Mouse (Mus musculus): ENCODE data around the gene Klhl25. TPM values are rescaled to one million over a fixed set of nuclear protein-coding genes. Genes with fewer than 3 reads are reported as not detected.
"Not testable (repeated sequence)": the region's sequence is repeated elsewhere in the genome, so short reads cannot be mapped to it uniquely, and the experiment has no call there.

The Klhl25 gene
- polyA plus RNA-seq, 1 experiment = 24.5 TPM

GRCm38 (mm10) chr7:75840071-75840470 is 8.0 kb upstream of the Klhl25 start:
- WGBS = 79% methylated on average over 4 of the region's 4 CpGs
- no peaks in the 10 kb centered on the region for H3K27me3 ChIP-seq (ENCODE audit: control insufficient read depth, insufficient read depth, low read length)
- no peak for TF ChIP-seq CTCF (IDR thresholded peaks at IDR 0.05; ENCODE audit: borderline replicate concordance, control insufficient read depth, extremely low read depth, insufficient read depth, low read length, poor library complexity)
- no peak for DNase-seq
- no peak overlapping the region for H3K27ac ChIP-seq (ENCODE audit: control insufficient read depth, insufficient read depth, low read length)
- H3K36me3 ChIP-seq (ENCODE audit: control insufficient read depth, insufficient read depth, low read length) = no peaks in the 10 kb centered on the region
- H3K4me3 ChIP-seq (ENCODE audit: control insufficient read depth, insufficient read depth, low read length) = no peak overlapping the region
- H3K4me1 ChIP-seq (replicated peaks; ENCODE audit: control insufficient read depth, insufficient read depth, low read length) = peaks cover 8% of the 10 kb centered on the region

- WGBS = 96% methylated on average over 3 of the region's 3 CpGs
- H3K36me3 ChIP-seq (ENCODE audit: control insufficient read depth, insufficient read depth, low read length) = no peaks in the 10 kb centered on the region
- no peak overlapping the region for H3K27ac ChIP-seq (ENCODE audit: control insufficient read depth, insufficient read depth, low read length)
- no peaks in the 10 kb centered on the region for H3K27me3 ChIP-seq (ENCODE audit: control insufficient read depth, insufficient read depth, low read length)
- DNase-seq = no peak
- H3K4me1 ChIP-seq (replicated peaks; ENCODE audit: control insufficient read depth, insufficient read depth, low read length) = no peaks in the 10 kb centered on the region
- TF ChIP-seq POLR2A (IDR thresholded peaks at IDR 0.05; ENCODE audit: control insufficient read depth, extremely low read depth, insufficient read depth, low read length, poor library complexity) = no peak
- TF ChIP-seq CTCF (IDR thresholded peaks at IDR 0.05; ENCODE audit: borderline replicate concordance, control insufficient read depth, extremely low read depth, insufficient read depth, low read length, poor library complexity) = no peak
- H3K4me3 ChIP-seq (ENCODE audit: control insufficient read depth, insufficient read depth, low read length) = no peak overlapping the region
Measured at GRCm38 (mm10) chr7:75842306-75842705, 5.8 kb upstream of the Klhl25 start.

GRCm38 (mm10) chr7:75845936-75846335 is 2.2 kb upstream of the Klhl25 start:
- no peak for DNase-seq
- WGBS = 96% methylated on average over 1 of the region's 1 CpGs
- no peaks in the 10 kb centered on the region for H3K36me3 ChIP-seq (ENCODE audit: control insufficient read depth, insufficient read depth, low read length)
- H3K27me3 ChIP-seq (ENCODE audit: control insufficient read depth, insufficient read depth, low read length) = no peaks in the 10 kb centered on the region
- no peak for TF ChIP-seq POLR2A (IDR thresholded peaks at IDR 0.05; ENCODE audit: control insufficient read depth, extremely low read depth, insufficient read depth, low read length, poor library complexity)
- TF ChIP-seq CTCF (IDR thresholded peaks at IDR 0.05; ENCODE audit: borderline replicate concordance, control insufficient read depth, extremely low read depth, insufficient read depth, low read length, poor library complexity) = no peak
- no peak overlapping the region for H3K4me3 ChIP-seq (ENCODE audit: control insufficient read depth, insufficient read depth, low read length)
- H3K27ac ChIP-seq (ENCODE audit: control insufficient read depth, insufficient read depth, low read length) = no peak overlapping the region
- H3K4me1 ChIP-seq (replicated peaks; ENCODE audit: control insufficient read depth, insufficient read depth, low read length) = peaks cover 15% of the 10 kb centered on the region

GRCm38 (mm10) chr7:75846942-75847341 is 1.2 kb upstream of the Klhl25 start:
- H3K27me3 ChIP-seq (ENCODE audit: control insufficient read depth, insufficient read depth, low read length) = no peaks in the 10 kb centered on the region

GRCm38 (mm10) chr7:75847489-75847888 is 621 bp upstream of the Klhl25 start:
- TF ChIP-seq POLR2A (IDR thresholded peaks at IDR 0.05; ENCODE audit: control insufficient read depth, extremely low read depth, insufficient read depth, low read length, poor library complexity) (no peak), CTCF (IDR thresholded peaks at IDR 0.05; ENCODE audit: borderline replicate concordance, control insufficient read depth, extremely low read depth, insufficient read depth, low read length, poor library complexity) (no peak)
- WGBS = 22% methylated on average over 6 of the region's 6 CpGs
- Histone ChIP-seq H3K27ac (ENCODE audit: control insufficient read depth, insufficient read depth, low read length) (no peak overlapping the region), H3K27me3 (ENCODE audit: control insufficient read depth, insufficient read depth, low read length) (no peaks in the 10 kb centered on the region), H3K4me1 (replicated peaks; ENCODE audit: control insufficient read depth, insufficient read depth, low read length) (peaks cover 20% of the 10 kb centered on the region), H3K36me3 (ENCODE audit: control insufficient read depth, insufficient read depth, low read length) (no peaks in the 10 kb centered on the region), H3K4me3 (ENCODE audit: control insufficient read depth, insufficient read depth, low read length) (no peak overlapping the region)
- no peak for DNase-seq

More at GRCm38 (mm10) chr7:75846942-75847341, 1.2 kb upstream of the Klhl25 start:
- TF ChIP-seq POLR2A (IDR thresholded peaks at IDR 0.05; ENCODE audit: control insufficient read depth, extremely low read depth, insufficient read depth, low read length, poor library complexity) (no peak), CTCF (IDR thresholded peaks at IDR 0.05; ENCODE audit: borderline replicate concordance, control insufficient read depth, extremely low read depth, insufficient read depth, low read length, poor library complexity) (no peak)
- no peaks in the 10 kb centered on the region for H3K36me3 ChIP-seq (ENCODE audit: control insufficient read depth, insufficient read depth, low read length)
- H3K4me1 ChIP-seq (replicated peaks; ENCODE audit: control insufficient read depth, insufficient read depth, low read length) = peaks cover 15% of the 10 kb centered on the region
- H3K4me3 ChIP-seq (ENCODE audit: control insufficient read depth, insufficient read depth, low read length) = no peak overlapping the region
- WGBS = 64% methylated on average over 7 of the region's 7 CpGs
- no peak for DNase-seq
- H3K27ac ChIP-seq (ENCODE audit: control insufficient read depth, insufficient read depth, low read length) = no peak overlapping the region

- peak; percentile 79 for DNase-seq
- Histone ChIP-seq H3K27ac (ENCODE audit: control insufficient read depth, insufficient read depth, low read length) (peak overlapping the region; percentile 41; the same call in 1 of the 2 replicates), H3K4me1 (replicated peaks; ENCODE audit: control insufficient read depth, insufficient read depth, low read length) (peaks cover 30% of the 10 kb centered on the region), H3K36me3 (ENCODE audit: control insufficient read depth, insufficient read depth, low read length) (no peaks in the 10 kb centered on the region), H3K4me3 (ENCODE audit: control insufficient read depth, insufficient read depth, low read length) (peak overlapping the region; percentile 91), H3K27me3 (ENCODE audit: control insufficient read depth, insufficient read depth, low read length) (no peaks in the 10 kb centered on the region)
- TF ChIP-seq POLR2A (IDR thresholded peaks at IDR 0.05; ENCODE audit: control insufficient read depth, extremely low read depth, insufficient read depth, low read length, poor library complexity) (no peak), CTCF (IDR thresholded peaks at IDR 0.05; ENCODE audit: borderline replicate concordance, control insufficient read depth, extremely low read depth, insufficient read depth, low read length, poor library complexity) (no peak)
- 1% methylated on average over 25 of the region's 25 CpGs for WGBS
Measured at GRCm38 (mm10) chr7:75848776-75849670, 913 bp downstream of the Klhl25 start.

GRCm38 (mm10) chr7:75850396-75850795 is 2.3 kb downstream of the Klhl25 start:
- 97% methylated on average over 2 of the region's 3 CpGs for WGBS
- not testable (repeated sequence) for H3K4me3 ChIP-seq (ENCODE audit: control insufficient read depth, insufficient read depth, low read length); H3K27me3 ChIP-seq (ENCODE audit: control insufficient read depth, insufficient read depth, low read length); H3K36me3 ChIP-seq (ENCODE audit: control insufficient read depth, insufficient read depth, low read length); H3K27ac ChIP-seq (ENCODE audit: control insufficient read depth, insufficient read depth, low read length); DNase-seq
- peaks cover 43% of the 10 kb centered on the region for H3K4me1 ChIP-seq (replicated peaks; ENCODE audit: control insufficient read depth, insufficient read depth, low read length)

All from thymus, adult 2 months (tissue).